Mouse (Mus musculus) right cerebral cortex, postnatal 25 days (tissue): ENCODE data around the gene Sln.
A peak's percentile ranks its signal among the peaks of the same experiment; 100 is the strongest.

Experiments
- DNase-seq: peaks from one replicate; pipeline ENCODE4 v3.0.0; 2022

The Sln gene

DNA sequence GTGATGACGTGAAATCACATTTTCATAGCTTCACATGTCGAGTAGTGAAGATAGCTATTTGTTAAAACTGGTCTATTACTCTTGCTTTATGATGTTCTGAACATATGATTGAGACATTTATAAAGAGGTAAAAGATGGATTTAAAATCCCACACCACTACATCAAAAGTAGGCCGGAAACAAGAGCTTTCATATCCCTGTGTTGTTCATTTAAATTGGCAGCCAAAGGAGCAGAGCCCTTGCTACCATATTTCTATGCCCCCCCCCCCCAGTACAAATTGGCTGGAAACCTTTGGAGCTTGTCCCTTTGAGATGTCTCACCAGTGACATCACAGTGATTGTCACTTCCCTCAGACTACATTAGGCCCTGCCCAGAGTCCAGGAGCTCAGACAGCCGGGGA, at the start of gene Sln:
Sln (plus strand) TSS at position 301 of the 400 bp plus-strand sequence.
- DNase-seq: no peak

DNA sequence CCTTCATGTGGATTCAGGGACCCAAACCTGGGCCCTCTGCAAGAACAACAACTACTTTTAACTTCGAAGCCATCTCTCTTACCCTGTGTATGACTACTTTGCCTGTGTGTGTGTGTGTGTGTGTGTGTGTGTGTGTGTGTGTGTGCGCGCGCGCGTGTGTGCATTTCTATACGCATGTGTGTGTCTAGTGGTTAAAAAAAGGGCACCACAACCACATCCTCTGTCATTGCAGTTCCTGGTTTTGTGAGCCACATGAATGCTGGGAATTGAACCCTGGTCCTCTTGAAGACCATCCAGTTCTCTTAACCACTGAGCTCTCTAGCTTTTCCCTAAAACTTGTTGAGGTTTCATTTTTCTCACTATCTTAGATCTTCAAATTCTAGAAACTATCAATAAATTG, 47.0 kb upstream of the Sln start:
- no peak for DNase-seq

DNA sequence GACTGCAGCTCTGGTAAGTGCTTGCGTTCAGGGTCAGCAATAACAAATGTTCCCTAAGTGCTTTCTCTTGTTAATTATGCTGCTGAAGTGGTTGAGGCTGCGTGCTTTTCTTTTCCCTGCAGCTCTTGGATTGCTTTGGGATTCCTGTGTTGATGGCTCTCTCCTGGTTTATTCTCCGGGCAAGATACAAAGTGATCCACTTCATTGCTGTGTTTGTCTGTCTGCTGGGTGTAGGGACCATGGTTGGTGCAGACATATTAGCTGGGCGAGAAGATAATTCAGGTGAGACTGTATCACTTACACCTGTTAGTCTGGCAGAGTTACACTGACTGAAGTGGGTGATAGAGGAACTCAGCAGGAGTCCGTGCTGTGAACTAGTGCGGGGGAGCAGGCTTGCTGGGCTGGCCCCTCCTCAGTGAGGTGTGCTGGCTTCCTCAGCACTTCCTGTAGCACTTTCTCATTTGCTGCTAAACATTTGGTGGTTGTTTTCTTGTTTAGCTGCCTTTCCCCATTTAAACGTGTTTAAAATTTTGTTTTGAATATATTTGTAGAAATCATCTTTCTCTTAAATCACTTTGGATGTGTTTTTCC, 43.4 kb upstream of the Sln start:
- no peak for DNase-seq

DNA sequence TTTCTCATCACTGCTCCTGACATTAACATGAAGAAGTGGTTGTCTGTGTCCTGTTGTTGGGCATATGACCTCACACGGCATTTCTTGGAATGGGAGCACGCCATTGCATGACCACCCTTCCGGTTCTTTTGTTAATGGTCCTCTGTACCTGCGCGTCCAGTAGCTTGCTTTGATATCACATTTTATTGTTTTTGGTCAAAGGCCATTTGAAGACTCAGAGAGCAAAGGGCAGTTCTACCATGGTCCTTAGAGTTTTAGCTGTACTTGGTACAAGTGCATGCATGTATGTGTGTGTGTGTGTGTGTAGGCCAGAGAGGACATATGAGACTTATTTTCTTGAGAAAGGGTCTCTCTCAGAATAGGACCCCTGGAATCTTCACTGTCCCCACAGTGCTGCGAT, 36.5 kb upstream of the Sln start:
- DNase-seq: no peak

DNA sequence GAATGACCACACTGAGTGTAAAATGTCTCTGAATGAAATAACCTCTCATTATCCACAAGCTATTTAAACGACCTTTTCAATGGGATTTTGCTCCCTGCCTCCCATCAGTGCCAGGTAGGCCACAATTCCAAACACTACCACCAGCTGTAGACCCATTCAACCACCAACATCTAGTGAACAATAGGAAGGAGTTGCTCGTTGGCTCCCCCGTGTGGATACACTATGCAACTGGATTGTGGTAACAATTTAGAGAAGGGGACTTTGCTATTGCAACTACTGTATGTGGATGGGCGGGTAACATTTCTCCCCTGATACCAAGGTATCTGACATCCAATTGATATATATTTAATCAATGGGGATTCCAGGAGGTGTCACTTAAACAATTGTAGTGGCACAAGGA, 31.2 kb upstream of the Sln start:
- peak; percentile 34 for DNase-seq

DNA sequence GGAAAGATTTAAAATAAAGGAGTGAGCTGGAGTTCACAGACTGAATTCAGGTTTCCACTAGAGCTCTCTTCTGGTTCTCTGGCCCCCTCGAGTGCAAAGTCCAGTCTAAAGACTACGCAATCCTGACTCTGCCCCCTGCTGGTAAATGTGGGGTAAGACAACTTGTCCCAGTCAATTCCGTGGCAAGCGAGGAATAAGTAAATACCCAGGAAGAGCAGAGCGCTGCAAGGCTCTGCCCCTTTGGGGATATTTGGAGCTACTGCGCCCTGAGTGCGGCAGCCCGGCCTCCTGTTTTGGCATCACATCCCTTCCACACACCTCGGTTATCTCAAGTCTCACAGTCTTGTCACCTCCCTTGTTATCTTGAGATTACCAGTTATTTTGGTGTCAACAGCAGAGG, 24.6 kb upstream of the Sln start:
- no peak for DNase-seq

DNA sequence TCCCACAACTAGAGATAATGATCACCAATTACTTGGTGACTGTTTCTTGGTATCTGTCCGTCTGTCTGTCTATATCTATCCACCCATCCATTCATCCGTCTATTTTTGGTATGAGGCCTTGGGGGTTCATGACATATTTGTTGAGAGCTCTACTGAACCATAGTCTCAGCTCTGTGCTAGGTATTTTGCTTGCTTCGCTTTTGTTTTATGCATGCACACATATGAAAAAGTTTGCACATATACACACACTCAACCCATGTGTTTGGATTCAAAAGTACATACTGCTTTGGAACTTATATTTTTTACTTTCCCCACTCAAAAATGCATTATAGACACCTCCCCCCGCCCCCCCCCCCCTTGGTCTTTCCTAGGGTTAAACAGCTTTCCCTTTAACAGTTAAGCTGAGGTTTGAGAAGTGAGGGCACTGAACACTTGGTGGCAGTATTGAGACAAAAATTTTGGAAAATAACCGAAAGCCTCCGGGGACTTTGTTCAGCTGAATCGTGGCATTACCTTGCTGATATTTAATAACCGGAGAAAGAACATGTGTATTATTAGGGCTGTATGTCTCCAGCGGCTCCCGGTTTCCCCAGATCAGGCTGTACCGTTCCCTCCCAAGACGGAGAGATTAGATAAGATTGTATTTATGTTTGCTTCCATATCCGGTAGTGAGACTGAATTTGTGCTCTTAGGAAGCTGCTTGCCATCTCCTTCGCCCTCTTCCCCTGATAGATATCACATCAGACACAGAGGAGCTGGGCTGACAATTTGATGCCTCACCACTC, 20.7 kb upstream of the Sln start:
- DNase-seq: peak; percentile 37

DNA sequence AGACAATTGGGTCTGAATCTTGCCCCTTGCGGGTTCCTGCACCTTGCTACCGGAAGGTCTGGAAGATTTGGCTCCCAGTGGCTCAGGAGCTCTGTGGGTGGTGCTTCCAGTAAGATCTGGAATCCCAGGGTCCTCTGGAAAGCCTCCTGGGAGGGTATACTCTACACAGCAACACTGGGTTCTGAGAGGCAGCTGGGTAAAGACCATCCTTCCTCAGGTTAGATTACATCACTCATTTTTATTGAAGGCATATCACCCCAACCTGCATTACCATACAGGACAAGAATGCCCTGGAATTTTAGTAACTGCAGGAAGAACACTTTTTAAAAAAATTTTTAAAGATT, 20.1 kb upstream of the Sln start:
- DNase-seq: no peak

DNA sequence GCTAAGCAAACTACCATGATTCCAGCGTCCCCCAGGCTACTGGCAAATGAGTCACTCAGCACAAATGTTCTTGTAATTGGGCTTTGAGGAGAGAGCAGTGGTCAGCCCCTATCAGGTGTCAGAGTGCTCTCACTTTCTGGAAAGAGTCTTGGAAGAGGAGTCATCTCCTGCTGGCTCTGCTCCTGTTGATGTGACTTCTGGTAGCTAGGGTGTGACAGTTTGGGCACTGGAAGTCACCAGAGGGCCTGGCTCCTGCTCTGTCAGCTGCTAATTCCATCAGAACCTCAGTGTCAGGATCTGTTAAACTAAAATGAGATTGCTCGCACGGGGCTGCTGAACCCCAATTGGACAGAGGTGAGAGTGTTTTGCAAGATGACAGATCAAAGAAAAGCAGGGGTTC, 14.9 kb upstream of the Sln start:
- DNase-seq: no peak

DNA sequence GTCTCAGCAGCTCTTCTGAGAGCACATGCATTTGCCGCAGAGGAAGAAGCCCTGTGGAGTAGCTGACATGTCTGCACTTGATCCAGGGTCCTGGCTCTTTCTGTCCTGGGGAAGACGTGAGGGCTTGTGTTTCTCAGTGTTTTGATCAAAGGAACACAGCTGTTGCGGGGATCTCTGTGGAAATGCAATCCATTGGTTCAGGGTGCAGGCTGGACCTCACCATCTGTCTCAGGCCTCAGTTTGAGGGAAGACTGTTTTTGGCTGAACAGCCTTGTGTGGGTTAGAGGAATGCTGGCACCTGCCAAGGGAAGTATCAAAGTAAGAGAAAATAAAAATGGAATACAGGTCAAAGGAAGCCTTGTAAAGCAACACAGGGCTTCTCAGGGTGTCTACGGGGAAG, 14.0 kb upstream of the Sln start:
- DNase-seq: no peak

DNA sequence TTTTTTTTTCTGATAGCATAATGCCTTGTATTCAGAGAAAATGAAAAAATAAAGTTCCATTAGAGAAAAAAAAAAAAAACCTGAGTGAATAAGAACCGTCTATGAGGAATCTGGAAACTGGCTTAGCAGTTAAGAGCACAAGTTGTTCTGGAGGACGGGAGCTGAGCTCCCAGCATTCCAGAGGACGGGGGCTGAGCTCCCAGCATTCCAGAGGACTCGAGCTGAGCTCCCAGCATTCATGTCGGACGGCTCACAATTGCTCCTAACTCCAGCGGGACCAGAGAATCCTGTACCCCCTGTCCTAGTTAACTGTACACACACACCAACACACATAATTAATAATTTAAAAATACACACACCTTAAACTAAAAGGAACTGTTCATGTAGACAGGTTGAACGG, 11.1 kb upstream of the Sln start:
- DNase-seq: no peak

DNA sequence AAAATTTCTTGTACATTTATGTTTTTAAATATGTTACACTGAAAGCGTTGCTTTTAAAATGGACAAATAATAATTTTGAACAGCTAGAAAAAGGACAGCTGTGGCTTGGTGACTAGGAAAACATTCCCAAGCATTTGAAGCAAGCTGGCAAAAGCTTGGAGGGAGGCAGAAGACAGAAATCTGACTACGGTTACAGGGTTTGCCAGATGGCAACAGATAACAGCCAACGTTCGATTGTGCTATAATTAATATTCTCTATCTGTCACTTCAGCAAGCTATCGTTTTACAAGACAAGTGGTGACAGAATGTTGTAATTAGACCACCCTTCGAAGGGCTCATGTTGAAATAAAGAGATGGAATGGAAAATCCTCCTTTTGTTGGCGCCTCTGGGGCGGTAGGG, 1.4 kb upstream of the Sln start:
- DNase-seq: no peak

DNA sequence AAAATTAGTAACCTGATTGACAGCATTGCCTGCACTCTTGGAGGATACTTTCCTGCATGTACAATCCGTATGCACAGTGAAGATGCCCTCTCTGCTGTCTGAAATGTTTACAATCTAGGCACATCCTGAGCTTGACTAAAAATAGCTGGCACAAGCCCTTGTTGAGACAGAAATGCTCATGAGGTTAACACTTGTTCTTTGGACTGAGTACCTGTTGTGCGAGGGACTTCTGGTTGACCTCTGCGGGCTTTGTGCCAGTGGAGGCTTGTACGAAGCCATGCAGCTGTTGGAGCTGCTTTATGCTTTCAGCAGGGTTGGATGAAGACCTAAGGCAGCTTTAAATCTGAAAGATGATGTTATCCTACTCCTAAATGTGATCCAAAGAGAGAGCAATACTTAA, 2.2 kb downstream of the Sln start:
- no peak for DNase-seq

DNA sequence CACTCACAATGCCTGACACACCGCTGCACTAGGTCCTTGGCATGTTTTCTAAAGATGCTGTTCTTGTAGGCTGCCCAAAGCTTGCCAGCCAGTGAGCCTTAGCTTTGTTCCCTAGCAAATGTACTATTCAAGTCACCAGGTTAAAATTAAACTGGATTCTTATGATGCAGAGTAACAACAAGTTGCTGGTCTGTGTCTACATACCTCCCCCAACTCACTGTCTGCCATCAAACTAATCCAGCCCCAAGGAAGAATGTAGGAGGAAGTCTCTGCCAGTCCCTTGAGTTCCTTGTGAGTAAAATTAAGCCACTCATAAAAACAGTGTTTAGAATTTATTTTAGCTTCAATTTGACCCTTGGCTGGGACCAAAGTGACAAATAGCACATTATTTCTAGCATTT, 3.7 kb downstream of the Sln start:
- no peak for DNase-seq

DNA sequence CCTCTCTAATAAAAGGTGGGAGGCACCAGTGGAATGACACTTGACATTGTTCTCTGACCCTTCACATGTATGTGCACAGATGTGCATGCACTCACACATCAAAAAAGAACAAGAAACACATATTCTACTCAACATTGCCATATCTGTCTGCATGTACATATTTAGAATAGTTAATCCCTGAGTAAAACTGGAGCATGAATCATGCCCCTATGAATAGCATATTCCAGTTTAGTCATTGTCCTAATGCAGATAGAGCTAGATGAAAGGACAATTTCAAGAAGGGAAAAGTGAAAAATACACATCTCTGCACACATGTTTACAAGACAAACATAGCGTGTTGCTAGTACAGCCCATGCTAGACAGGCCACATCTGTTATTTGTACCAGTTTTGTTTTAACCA, 4.6 kb downstream of the Sln start:
- DNase-seq: no peak

DNA sequence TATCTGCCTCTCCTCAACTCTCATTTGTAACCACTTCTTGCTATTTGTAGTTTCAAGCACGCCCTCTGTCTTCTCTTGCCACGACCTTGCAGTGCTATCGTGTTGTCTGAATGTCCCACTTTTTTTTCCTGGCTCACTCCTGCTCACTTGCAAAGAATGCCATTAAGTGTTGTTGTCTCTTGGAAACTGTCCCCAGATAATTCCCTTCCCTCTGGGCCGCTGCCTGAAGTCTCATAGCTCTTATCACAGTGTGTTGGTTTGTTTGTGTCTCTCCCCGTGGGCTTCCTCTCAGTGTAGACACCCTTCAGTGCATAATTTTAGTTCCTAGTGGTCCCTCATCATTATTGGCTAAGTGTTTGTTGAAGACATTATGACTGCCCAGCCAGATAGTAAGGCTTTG, 7.9 kb downstream of the Sln start:
- no peak for DNase-seq

DNA sequence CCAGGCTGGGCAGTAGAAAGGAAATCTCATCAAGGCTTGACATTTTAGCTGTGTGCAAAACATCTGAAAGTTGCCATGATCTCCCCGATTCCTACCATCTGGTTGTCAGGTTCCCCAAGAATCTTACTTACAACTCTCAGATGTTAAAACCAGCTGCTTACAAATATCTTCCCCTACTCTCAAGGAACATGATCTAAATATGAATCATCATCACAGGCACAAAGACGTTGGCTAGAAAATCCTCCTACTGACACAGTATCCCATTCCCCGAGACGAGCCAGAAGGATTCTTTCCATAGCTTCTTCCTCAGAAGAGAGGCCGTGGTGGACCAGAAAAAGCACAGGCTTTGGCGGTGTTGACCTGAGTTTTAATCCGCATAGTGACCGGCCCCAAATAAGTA, 23.3 kb downstream of the Sln start:
- DNase-seq: no peak

DNA sequence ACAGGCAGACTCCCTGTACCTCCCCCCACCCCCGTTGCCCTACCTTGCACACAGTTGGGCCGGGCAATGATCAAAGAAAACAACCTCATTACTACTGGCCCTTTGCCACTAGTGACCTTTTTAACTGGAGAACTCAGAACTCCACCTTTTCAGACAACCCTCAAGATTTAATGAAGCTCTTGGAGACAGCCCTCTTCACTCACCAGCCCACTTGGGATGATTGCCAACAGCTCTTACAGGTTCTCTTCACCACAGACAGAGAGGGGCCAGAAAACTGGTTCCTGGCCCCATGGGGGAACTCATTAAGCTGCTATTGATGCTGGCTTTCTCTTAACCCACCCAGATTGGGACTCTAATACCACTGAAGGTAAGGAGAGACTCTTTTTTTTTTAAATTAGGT, 27.5 kb downstream of the Sln start:
- DNase-seq: no peak

DNA sequence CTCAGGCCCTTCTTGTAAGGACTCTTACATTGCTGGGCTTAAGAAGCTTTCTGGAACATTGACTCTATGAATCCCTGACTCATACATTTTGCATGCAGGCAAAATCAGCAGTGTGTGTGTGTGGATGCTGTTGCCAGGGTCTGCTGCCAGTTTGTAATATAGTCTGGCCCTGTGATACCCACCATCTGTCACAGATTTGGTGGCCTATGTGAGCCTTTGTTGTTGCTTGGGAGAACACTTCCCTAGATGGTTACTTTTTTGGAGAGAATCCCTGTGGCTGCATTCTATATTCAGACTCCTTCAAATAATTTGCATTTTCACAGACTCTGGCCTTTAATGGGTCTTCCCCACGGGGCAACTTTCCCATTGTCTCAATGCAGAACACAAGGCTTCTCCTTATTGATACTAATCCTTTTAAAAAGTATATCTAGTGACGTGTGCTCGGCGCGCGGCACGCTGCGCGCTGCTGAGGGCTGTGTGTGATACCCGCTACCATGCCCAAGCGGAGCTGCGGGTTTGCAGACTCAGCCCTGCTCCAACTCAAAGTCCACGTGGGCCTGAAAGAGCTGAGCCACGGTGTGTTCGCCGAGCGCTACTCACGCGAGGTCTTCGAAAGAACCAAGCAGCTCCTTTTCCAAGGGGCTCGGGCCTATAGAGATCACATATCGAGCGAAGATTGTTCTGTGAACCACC, 33.8 kb downstream of the Sln start:
- DNase-seq: no peak

DNA sequence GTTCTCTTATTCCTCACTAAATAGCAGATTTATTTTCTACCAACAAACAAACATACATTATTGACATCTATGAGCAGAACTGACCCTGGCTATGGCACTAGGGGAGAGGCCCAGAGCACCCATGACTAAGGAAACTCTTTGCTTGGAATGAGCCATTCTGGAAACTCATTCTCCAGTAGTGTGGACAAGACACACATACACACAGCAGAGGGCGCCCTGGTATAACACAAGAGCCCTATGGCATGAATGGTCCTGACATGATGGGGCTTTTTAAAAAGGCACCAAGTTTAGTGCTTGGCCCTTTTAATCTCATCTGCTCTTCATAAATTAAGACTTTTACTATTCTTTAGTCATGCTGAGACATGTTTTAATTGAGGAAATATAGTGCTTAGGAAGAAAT, 40.1 kb downstream of the Sln start:
- DNase-seq: peak; percentile 57

DNA sequence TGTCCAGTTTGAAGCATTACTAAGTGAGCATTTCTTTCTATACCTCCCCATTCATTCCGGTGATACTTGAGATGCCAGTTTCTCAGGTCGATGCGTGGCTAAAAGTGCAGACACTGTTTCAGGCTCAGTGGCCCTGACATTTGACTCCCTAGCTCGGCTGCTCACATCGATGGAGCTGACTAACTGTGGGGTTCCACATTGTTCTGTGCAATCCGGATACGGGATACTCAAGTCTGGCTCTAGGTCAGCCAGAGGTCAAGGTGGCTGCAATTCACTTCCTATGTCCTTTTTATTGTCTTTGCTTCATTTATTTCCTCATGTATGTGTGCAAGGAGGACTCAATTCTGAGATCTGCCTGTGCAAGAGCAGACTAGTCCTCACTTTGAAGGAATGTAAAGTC, 45.9 kb downstream of the Sln start:
- no peak for DNase-seq

DNA sequence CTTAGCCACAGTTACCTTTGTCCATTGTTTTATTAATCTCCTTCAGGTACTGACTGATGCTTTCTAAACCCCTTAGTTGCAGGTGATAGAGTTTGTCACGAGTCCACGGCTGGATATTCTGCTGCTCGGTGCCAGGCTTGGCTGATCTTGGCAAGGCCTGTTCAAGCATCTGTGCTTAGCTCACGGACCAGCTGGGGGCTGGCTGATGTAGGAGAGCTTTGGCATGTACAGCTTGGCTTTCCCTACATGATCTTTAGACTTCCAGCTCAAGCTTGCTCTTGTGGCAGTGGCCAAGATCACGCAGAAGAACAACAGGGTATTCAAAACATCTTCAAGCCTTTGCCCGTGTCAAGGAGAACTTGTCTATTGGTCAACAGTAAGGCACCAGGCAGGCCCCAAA, 49.9 kb downstream of the Sln start:
- DNase-seq: peak; percentile 33

DNA sequence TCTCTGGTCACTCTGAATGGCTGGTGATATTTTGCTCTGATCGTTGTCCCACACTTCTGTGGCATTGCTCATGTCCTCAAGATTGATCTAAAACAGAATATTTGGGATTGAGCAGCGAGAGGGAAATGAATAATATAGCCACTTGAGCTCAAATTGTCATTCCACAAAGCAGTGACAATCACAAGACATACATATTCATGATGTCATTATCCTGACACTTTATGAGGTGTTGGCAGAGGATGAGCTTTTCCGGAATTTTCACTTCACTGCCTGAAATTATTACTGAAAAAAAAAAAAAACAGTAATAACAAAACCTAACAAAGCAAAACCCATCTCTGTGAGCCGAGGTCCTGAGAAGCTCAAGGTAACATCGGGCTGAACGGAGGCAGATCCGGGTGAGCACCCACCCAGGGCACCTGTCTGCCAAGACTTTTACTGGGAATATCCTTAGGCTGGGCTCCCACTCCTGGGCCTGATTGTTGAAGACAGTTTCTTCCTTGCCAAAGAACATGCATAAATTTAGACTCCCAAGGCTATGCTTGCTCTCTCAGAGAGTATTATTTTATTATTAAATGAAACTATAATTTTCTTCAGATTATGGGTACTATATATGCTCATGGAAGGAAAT, 53.4 kb downstream of the Sln start:
- no peak for DNase-seq
